Mouse (Mus musculus): ENCODE data around the gene Sbk1.

Gene Sbk1

DNA sequence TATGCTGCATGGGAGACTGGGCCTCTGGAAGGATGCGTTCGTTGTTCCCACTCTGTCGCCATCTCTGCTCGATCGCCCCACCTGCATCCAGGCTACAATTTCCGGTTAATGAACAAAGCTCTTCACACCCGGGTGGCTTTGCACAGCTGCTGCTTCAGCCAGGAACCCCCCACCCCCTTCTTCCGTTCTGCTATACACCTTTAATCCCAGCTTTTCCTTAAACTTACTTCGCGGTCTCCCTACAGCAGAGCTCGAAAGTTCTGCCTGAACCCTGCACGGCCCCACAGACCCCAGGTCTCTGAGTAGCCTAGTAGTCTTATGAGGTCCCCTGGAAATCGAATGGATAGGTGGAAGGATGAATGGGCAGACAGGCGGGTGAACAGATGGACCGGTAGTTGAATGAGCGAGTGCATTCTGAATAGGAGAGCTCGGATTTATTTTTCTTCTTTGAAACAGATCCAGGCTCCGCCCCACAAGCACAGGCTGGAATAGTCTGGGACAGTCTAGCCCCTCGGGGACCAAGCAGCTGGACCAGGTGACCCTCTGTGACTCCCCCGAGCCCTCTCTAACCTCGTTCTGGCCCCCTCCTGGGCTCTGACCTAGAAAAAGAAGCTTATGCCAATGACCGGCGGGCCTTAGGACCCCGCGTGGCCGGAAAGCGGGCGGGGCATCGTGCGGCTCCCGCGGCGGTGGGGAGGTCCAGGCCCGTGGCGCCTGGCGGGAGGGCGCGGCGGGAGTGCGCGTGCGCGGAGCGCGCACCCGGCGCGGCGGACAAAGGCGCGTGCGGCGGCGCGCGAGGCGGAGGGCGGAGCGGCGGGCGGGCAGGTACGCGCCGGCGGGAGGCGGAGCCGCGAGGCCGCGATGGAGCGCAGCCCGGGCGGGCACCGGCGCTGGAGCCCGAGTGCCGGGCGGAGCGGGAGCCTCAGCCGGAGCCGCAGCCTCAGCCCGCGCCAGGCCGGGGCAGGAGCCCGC is at the start of gene Sbk1:
TSS of gene Sbk1 (plus strand) at position 908 of the 972 bp plus-strand sequence.
- ATAC-seq (ENCODE audit: low TSS enrichment) = peak; percentile 72

DNA sequence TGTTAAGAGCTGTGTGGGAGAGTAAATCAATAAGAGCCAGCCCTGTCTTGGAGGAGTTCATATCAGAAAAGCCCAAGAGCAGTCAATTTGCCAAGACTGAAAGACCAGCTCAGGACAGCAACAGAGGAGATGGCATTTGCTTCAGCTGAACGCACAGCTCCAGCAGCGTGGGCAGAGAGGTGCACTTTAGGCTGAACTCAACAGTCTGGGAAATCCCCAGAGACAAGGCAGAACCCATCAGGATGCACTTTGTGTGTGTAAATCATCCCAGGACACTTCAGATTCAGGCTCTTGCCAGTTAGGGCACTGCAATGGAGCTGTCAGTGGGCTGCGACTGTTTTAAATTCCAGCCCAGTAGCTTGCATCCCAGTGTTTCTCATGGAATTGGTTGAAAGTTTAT is 49.7 kb upstream of the Sbk1 start:
- ATAC-seq (ENCODE audit: low TSS enrichment) = no peak

DNA sequence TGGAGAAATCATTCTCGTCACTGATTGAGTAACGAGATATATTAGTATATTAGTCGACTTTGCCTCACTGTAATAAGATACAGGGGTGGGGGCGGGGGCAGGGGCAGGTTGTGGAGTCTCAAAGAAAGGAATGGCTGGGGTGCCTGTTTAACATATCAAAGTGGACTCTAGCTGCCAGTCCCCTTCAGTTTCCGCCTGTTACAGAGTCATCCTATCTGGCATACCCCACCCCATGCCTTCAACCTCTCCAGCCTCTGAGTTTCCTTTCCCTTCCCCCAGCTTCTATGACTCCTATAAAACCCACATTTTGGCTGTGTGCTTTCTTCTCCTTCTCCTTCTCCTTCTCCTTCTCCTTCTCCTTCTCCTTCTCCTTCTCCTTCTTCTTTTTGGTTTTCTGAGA is 46.3 kb upstream of the Sbk1 start:
- ATAC-seq (ENCODE audit: low TSS enrichment) = no peak

DNA sequence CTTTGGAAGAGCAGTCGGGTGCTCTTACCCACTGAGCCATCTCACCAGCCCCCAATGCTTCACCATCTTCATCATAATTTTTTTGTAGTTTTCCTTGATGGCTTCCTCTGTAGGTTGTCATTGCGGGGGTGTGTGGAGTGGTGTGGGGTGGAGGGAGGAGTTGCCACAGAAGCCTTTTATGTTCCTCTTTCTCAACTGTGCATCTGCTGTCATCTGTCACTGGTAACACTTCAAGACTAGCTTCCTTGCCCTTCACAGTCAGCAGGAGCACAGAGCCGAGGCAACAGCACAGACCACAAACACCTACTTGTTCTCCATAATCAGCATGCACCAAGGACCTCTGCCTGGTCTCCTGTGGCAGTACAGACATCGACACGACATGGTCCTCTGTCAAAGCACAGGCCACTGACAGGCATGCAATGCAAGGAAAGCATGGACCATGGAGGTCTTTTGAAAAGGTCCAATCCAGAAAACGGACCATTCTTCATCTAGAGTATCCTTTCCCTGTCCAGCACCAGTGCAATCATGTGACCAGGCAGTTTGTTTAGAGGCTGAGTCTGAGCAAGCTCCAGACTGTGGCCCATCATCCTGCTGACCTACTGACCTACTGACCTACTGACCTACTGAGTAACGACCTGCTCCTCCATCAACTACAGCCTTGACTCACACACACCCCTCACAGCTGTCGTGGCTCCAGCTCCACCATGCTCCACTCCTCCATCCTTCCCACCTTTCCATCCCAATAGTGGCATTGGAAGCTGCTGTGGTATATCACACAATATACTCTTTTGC is 41.9 kb upstream of the Sbk1 start:
- no peak for ATAC-seq (ENCODE audit: low TSS enrichment)

DNA sequence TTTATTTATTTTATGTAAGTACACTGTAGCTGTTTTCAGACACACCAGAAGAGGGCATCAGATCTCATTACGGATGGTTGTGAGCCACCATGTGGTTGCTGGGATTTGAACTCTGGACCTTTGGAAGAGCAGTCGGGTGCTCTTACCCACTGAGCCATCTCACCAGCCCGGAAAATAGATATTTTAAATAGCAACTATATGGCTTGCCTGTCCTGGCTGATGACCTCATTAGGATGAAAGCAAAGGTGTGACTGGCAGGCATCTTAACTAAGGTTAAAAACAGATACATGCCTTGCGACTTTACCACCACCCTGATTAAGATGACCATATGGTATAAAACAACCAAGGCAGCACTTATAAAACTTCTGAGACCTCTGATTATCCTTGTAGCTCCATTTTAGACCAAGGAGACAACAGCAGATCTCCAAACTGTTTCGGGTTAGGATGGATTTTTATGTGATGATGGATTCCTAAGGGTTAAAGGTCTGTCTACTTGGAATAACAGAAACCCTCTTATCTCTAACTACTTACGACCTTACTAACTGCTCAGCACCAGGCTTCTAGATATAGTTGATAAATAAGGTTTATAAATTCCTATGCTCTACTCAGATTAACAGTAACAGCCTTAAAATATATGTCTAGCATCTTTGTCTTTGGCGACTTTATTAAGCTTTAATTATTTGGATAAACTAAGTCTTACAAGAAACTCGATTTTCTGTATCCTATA is 39.9 kb upstream of the Sbk1 start:
- no peak for ATAC-seq (ENCODE audit: low TSS enrichment)

DNA sequence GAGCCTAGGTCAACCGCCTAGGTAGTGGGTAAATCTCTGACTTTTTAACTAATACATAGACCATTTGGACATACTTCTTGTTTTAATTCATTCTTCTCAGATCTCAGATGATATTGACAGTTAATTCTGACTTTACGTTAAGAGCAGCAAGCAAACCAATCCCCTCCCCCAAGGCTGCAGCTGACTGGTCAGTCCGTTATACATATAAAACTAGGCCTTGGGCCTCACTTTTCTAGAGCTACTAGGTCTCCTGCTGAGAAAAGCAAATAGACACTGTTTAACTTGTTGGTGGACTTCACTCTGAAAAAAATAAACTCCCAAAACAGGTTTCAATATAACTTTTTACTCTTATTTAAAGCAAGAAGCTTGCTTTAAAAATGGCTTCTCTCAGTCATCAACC is 37.8 kb upstream of the Sbk1 start:
- ATAC-seq (ENCODE audit: low TSS enrichment) = no peak

DNA sequence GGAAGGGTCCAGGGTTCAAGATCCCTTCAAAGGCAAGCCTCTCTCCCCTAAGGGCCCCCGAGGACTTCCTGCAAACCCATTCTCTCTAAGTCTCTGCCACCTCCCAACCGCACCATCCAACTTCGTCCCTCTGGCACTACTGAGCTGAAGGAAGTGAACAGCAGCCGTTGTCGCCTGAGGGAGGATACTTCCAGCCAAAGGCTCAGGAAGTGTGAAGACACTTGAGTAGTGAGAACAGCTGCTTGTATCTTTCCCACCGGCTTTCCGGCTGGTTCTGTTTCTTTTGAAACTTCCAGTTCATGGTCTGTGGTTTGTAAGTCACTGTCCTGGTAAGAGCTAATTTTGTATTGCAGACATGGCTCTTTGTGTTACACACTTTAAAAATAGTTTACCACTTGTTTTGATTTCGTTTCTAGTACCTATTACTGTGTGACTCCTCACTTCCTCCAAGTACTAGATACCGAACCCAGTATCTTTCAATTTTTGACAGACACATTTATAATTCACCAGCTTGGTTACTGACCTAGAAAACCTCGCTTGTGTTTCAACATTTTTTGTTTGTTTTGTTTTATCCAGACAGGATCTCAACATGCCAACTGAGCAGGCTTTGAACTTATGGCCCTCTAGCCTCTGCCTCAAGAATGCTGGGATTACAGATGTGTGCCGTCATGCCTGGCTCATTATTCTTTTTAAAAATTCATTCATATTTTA is 36.2 kb upstream of the Sbk1 start:
- ATAC-seq (ENCODE audit: low TSS enrichment) = peak; percentile 81; the same call in 1 of the 2 replicates

DNA sequence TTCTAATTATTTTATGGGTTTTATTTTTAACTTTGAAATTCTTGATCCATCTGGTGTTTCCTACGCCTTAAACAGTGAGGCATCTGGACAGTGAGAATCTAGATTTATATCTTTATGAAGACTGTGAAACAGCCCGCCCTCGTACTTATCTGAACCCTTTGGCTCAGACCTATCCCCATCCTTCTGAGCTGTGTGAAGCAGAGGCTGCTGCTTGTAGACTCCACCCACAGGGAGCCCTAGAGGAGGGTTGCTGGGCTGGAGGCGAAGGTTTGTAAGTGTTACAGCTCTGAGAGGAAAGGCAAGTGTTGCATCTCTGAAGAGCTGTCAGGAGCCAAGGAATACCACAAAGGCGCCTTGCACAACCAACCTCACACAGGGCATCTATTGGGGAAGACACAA is 35.6 kb upstream of the Sbk1 start:
- ATAC-seq (ENCODE audit: low TSS enrichment) = peak; percentile 97

DNA sequence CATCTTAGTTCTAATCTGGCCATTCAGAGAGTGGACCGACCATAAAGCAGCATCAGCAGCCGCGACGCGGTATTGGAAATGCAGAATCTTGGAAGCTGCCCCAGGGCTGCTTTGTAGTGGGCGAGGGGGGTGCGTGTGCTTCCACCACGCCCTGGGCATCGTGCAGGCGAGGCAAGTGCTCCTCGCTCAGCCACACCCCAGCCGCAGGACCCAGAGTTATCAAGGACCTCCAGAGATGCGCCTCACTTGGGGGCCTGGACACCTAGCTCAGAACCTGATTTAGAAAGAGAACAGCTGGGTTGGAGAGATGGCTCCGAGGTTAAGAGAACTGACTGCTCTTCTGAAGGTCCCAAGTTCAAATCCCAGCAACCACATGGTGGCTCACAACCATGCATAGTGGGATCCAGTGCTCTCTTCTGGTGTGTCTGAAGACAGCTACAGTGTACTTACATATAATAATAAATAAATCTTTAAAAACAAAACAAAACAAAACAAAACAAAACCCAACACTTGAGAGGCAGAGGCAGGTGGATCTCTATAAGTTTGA is 31.5 kb upstream of the Sbk1 start:
- no peak for ATAC-seq (ENCODE audit: low TSS enrichment)

DNA sequence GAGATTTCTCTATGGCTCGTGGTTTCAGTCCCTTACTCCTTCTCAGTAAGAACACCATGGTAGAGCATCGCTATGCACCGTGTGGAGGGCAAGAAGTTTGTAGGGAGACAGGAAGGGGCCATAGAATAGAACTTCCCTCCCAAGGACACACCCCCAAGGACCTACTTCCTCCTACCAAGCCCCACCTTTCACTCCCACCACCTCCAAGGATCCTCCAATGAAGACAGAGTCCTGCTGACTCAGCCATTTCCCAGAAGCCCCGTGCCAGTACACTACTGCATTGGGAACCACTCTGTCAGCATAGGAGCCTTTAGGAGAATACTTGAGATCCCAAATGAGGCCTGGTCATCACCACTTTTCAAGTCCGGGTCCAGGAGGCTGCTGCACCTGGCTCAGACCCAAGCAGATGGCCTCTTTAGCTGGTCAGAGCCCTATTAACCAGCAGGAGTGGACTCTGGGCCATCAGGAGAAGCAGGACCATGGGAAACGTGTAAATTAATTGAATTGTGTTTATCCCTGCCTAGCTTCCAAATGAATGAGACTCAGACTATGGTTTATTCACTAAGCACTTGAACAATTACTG is 28.2 kb upstream of the Sbk1 start:
- ATAC-seq (ENCODE audit: low TSS enrichment) = no peak

DNA sequence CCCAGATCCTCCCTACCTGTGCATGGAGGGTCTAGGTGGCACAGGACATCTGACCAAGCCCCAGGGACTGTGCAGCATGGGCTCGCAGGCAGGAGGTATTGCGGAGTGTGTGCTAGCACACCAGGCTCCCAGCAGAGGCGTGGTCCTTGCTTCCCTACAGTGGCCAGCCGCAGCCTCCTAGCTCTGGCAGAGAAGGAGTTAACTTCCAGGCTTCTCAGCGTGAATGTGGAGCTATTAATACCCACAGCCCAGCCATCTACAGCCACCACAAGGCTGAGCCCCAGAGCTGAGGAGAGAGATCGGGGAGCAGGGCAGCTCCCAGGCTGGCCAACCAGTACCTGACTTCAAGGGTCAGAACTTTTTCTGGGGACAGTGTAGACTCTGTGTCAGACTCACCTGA is 24.3 kb upstream of the Sbk1 start:
- ATAC-seq (ENCODE audit: low TSS enrichment) = 0 out of 2 replicates have a peak, but pooled peaks have one; percentile 27

DNA sequence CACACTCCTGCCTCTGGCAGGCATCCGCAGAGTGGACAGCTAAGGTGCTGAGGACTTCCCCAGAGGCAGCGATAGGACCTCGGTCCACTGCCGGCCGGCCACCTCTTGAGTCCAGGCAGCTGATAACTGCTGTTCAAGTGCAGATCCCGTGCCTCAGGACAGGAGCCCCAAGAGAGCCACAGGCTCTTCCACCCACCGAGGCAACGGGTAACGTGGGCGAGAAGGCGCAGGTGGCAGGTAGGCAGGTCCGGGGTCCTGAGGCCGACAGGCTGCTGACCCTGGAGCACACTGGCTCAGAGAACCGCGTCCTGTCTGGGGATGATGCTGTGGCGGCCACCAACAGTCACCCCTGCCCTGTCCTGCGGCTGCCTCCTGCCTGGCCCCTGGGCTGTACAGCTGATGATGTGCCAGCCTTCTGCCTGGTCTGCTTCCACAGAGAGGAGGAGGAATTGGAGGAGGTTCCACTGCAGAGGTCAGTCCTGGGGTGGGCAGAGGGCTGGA is 23.7 kb upstream of the Sbk1 start:
- ATAC-seq (ENCODE audit: low TSS enrichment) = no peak

DNA sequence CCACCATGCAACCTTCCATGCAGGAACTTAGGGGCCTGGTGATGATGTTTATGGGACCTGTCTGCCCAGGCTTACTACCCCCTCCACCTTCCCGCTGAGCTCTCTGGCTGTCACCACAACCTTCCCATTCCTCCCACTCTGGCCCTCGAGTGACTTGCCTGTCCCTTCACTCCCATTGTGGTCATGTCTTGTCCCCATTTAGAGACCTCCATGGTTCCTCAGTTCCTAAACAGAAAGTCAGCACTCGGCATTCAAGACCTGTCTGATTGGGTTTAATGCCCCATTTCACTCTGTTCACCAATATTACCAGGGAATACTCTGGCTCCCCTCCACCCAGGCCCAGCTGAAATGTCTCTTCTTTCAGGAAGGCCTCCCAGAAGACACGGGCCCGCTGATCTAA is 23.3 kb upstream of the Sbk1 start:
- ATAC-seq (ENCODE audit: low TSS enrichment) = no peak

DNA sequence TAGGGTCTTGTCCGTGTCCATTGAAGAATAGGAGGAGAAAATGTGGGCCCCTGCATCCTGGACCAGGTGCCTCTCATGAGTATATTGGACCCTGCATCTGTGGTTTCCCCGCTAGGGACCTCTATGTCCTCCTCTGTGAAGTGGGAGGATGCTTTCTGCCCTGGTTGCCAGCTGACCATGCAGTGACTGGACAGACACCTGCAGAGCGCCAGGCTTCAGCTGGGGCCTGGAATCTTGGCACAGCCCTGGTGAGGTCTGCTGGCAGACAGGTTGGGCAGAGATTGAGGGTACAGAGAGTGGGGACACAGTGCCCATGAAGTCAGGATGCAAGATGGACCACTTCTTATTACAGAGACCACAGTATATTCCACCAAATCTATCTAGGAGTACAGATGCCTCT is 22.4 kb upstream of the Sbk1 start:
- ATAC-seq (ENCODE audit: low TSS enrichment) = no peak

DNA sequence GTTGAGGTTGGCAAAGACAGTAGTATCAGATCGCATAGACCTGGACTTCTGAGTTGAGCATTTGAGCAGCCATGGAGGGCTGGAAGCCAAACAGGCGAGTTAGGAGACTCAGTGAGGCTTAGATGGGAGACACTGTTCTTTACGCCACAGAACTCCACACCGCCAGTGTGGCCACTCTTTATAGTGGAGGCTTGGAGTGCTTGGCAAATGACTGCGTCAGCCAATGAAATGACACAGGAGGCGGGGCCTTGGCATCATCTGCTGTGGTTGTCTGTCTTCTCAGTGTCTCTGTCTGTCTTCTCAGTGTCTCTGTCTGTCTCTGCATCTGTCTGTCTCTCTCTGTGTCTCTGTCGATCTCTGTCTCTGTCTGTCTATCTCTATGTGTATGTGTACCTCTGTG is 21.9 kb upstream of the Sbk1 start:
- no peak for ATAC-seq (ENCODE audit: low TSS enrichment)

DNA sequence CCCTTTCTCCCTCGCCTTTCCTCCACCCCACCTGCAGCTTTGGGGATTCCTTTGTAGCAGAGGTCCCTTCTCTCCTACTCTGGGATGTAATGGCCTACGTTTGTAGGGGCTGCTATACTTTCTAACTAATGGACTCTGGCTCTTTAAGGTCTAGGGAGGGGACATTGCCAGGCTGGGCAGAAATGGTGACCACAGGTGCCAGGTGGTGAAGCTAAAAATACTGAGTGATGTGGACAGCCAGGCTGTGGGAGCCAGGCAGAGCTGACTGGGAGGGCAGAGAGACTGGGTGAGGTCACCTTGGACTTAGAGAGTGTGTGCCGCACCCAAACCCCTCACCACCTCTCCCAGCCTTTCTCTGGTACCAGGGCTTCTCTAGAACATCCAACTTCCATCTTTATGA is 20.7 kb upstream of the Sbk1 start:
- no peak for ATAC-seq (ENCODE audit: low TSS enrichment)

DNA sequence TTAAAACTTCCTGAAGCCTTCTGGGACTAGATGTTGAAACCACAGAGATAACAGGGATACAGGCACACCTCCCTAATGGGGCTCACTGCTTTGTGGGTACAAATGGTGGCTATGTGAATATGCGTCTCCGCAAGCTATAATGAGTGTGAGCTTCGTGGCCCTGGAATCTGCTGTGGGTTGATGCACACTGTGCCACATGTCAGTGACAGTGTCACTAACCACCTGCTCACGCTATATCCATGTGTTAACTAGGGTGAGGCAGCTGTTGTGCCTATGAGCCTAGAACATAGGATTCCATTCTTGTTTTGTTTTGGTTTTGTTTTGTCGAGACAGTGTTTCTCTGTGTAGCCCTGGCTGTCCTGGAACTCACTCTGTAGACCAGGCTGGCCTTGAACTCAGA is 20.2 kb upstream of the Sbk1 start:
- no peak for ATAC-seq (ENCODE audit: low TSS enrichment)

DNA sequence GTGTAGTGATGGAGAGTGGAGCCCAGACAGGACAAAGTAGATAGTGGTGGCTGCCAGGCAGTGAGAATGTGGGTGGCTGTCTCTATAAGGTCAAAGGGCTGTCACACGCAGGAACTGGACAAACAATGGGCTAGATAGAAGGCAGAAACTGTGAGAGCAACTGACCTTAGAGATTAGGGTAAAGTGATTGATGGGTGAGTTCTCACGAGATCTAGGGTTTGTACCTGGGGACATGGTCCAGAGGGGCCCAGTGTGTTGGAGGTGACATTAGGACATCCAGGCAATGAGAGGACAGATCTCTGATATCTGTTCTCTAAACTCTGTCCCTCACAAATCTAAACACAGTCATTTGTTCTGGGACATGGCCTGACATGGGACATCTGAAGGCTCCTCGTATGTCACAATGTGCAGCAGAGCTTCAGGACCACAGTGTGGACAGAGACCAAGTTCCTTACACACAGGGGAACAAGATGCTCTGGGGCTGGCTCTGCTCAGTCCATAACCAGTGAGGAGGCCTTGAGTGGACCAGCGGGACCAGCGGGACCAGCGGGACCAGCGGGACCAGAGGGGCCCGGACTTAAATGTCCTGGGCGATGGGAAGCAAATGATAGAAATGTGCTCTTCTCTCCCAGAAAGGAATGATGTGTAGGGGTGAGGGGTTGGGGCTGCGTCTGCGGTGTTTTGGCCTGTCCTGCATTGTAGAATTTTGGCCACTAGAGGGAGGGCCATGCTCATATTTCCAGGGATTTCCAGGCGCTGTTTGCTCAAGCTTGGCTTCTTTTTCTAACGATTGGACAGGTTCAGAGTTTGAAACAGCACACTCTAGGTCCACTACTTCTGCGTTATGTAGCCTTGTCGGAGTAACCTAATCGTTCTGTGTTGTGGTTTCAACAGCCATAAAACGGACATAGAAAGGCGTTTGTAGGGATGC is 11.9 kb upstream of the Sbk1 start:
- peak; percentile 87 for ATAC-seq (ENCODE audit: low TSS enrichment)

DNA sequence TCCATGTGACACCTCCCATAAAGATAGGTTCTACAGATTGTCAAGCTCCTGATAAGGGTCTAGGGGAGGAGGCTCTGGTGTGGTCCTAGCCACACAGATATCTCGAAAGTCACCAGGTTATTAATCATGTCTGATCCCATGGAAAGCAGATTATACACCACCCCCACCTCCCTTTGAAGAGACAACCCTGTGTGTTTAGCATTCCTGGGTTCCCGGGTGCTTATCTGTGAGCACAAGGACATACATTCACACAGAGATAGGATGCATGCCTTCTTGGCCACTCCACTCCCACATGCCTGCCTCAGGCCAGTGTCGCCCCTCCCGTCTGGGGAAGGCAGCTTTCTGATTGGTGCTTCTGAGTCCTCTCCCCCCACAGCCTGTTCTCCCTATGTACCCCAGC is 10.6 kb upstream of the Sbk1 start:
- no peak for ATAC-seq (ENCODE audit: low TSS enrichment)

DNA sequence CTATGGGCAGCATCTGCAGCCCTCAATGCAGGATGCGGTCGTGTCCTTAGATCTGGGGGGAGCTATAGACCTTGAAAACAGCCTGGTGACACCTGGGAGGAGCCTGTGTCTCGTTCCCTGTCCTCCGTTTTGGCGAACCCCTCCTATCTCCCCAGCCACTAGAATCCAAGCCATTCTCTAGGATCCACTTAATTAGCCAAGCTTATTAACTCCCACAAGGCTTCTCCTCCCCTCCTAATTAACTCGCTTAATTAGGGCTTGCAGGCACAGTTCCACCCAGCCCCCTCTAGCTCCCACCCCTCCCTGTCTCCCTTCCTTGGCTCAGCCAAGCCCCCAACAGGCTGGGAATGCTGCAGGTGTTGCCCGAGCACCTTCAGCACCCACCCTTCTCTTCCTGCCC is 8.5 kb upstream of the Sbk1 start:
- ATAC-seq (ENCODE audit: low TSS enrichment) = no peak
